Mouse (Mus musculus): ENCODE results near the gene Pard3b. TPM values are rescaled to one million over a fixed set of nuclear protein-coding genes. Genes with fewer than 3 reads are reported as not detected.

Gene Pard3b
- total and polyA plus RNA-seq, 3 experiments, result 0.30 to 0.75 (median 0.63) TPM

DNA sequence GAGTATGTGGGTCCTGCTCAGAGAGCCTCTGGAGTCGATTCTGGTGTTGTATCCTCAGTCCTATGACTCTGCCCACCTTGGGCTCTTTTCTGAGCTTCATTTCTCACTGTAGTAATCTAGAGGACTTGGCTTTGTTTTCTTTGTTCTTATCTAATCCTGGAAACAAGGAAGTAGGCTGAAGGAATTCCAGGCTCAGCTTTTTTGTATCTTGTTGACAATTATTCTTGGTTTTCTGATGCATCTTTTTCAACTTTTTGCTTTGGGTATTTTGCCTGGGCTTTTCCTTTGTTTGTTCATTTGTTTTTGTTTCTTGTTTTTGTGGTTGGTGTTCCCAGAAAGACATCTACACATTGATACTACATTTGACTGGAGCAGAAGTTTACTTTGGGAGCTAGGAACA lies 236.3 kb downstream of the Pard3b start:
- no peak overlapping the region for H3K4me2 ChIP-seq (ENCODE audit: insufficient read depth, low read depth, poor library complexity, severe bottlenecking)
- no peak overlapping the region for H3K9ac ChIP-seq (ENCODE audit: insufficient read depth, low read depth)
- TF ChIP-seq UBTF (IDR thresholded peaks at IDR 0.05; ENCODE audit: low read depth, low read length) (no peak), HCFC1 (IDR thresholded peaks at IDR 0.05; ENCODE audit: low read depth, low read length) (no peak)
- dilution Hi-C loops (cut with MboI; ENCODE audit: extremely low pct_ligation_motif_present, extremely low pct_unique_long_range_greater_than_20kb, low sequenced_read_pairs) (no loop called here), in situ Hi-C loops (cut with MboI; ENCODE audit: low pct_ligation_motif_present, low pct_unique_long_range_greater_than_20kb, low sequenced_read_pairs) (no loop called here)
- no peaks in the 10 kb centered on the region for H3K9me3 ChIP-seq (replicated peaks; ENCODE audit: low read length)
- no peaks in the 10 kb centered on the region for H3K4me1 ChIP-seq (ENCODE audit: control insufficient read depth in 1 of 2, insufficient read depth in 2 of 2)
- DNase-seq (ENCODE audit: extremely low read depth), result no peak
- H3K36me3 ChIP-seq (replicated peaks in 1 of 2; ENCODE audit: control insufficient read depth in 1 of 2, insufficient read depth in 1 of 2, low read length in 1 of 2), result no peaks in the 10 kb centered on the region
- H3K79me2 ChIP-seq (replicated peaks; ENCODE audit: control insufficient read depth, extremely low read depth, insufficient read depth, poor library complexity, severe bottlenecking), result no peaks in the 10 kb centered on the region
- no peak overlapping the region for H3K4me3 ChIP-seq (replicated peaks in 1 of 3; ENCODE audit: low read depth in 2 of 3, low read length in 2 of 3, poor library complexity in 1 of 3)
- H3K27me3 ChIP-seq (replicated peaks), result no peaks in the 10 kb centered on the region
- no peak overlapping the region for H3K27ac ChIP-seq (ENCODE audit: insufficient read depth, low read depth)

DNA sequence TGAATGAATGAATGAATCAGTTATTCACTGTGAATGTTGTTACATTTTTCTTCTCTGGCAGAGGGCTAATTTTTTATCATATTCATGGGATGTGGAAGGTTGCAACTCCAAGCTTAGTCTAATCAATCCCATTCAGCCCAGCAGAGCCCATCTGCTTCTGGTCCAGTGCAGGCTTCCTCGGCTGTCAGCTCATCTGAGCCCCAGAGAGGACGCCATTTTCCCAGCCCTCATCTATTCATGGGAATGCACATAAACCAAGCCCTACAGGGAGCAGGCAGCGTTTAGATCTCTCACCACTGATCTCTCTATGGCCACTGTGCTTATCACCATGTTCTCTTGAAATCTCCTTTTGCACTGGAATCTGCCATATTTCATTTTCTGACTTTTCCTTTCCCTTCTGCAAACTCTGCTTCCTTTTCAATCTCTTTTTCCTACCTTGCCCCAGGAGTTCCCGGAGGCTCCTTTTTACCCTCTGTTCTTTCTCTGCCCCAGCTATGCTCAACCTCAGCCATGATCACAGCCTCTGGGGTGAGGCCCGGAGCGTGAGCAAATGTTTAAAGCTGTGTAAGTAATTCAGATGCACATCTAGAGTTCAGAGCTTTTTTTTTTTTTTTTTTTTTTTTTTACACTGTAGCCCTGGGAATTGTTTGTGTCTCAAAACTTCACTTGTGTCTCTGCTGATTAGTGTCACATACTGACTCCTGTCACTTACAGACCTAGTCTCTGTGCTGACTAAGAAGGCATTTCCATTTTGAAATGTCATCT lies 241.3 kb downstream of the Pard3b start:
- DNase-seq (ENCODE audit: extremely low read depth), result no peak
- Histone ChIP-seq H3K9me3 (replicated peaks; ENCODE audit: low read length) (no peaks in the 10 kb centered on the region), H3K4me1 (ENCODE audit: control insufficient read depth in 1 of 2, insufficient read depth in 2 of 2) (no peaks in the 10 kb centered on the region), H3K79me2 (replicated peaks; ENCODE audit: control insufficient read depth, extremely low read depth, insufficient read depth, poor library complexity, severe bottlenecking) (no peaks in the 10 kb centered on the region), H3K4me2 (ENCODE audit: insufficient read depth, low read depth, poor library complexity, severe bottlenecking) (no peak overlapping the region), H3K9ac (ENCODE audit: insufficient read depth, low read depth) (no peak overlapping the region), H3K4me3 (replicated peaks in 1 of 3; ENCODE audit: low read depth in 2 of 3, low read length in 2 of 3, poor library complexity in 1 of 3) (no peak overlapping the region), H3K27ac (ENCODE audit: insufficient read depth, low read depth) (no peak overlapping the region), H3K36me3 (replicated peaks in 1 of 2; ENCODE audit: control insufficient read depth in 1 of 2, insufficient read depth in 1 of 2, low read length in 1 of 2) (no peaks in the 10 kb centered on the region), H3K27me3 (replicated peaks) (no peaks in the 10 kb centered on the region)
- dilution Hi-C loops (cut with MboI; ENCODE audit: extremely low pct_ligation_motif_present, extremely low pct_unique_long_range_greater_than_20kb, low sequenced_read_pairs), result no loop called here
- in situ Hi-C loops (cut with MboI; ENCODE audit: low pct_ligation_motif_present, low pct_unique_long_range_greater_than_20kb, low sequenced_read_pairs), result no loop called here
- TF ChIP-seq E2F4 (IDR thresholded peaks at IDR 0.05; ENCODE audit: insufficient replicate concordance, low read depth, low read length), result no peak
- TF ChIP-seq MAZ (IDR thresholded peaks at IDR 0.05; ENCODE audit: low read depth, low read length), result no peak
- no peak for TF ChIP-seq ZC3H11A (IDR thresholded peaks at IDR 0.05; ENCODE audit: low read depth, low read length)
- no peak for TF ChIP-seq MAX (IDR thresholded peaks at IDR 0.05; ENCODE audit: low read length)
- TF ChIP-seq HCFC1 (IDR thresholded peaks at IDR 0.05; ENCODE audit: low read depth, low read length), result no peak
- TF ChIP-seq IRF4 (IDR thresholded peaks at IDR 0.05; ENCODE audit: low read depth, low read length), result no peak
- no peak for TF ChIP-seq ETS1 (conservative IDR thresholded peaks at IDR 0.05; ENCODE audit: low read depth, low read length)
- TF ChIP-seq MAFK (IDR thresholded peaks at IDR 0.05; ENCODE audit: insufficient replicate concordance, low read length), result no peak
- TF ChIP-seq SMC3 (IDR thresholded peaks at IDR 0.05; ENCODE audit: low read depth, low read length), result no peak
- TF ChIP-seq ELF1 (IDR thresholded peaks at IDR 0.05; ENCODE audit: low read depth, low read length), result no peak
- no peak for TF ChIP-seq ZNF384 (IDR thresholded peaks at IDR 0.05; ENCODE audit: low read depth, low read length)
- no peak for TF ChIP-seq JUN (IDR thresholded peaks at IDR 0.05; ENCODE audit: insufficient read depth, low read depth, low read length)
- TF ChIP-seq MYC (IDR thresholded peaks at IDR 0.05; ENCODE audit: low read depth, low read length), result no peak
- TF ChIP-seq USF2 (conservative IDR thresholded peaks at IDR 0.05; ENCODE audit: low read depth, low read length), result no peak
